Mouse (Mus musculus) telencephalon, adult 2 months (tissue): ENCODE results near the gene Lrp1.
A peak's percentile ranks its signal among the peaks of the same experiment; 100 is the strongest.

ENCODE experiments used
- DNase-seq: peaks from one replicate; pipeline ENCODE4 v3.0.0-alpha.2; 2011; ENCODE audit warnings: low read depth, low spot score

Lrp1 gene

GRCm38 (mm10) chr10:127592850-127593249, 28.1 kb downstream of the Lrp1 start:
- no peak for DNase-seq

- no peak for DNase-seq
These were observed 28.5 kb downstream of the Lrp1 start for GRCm38 (mm10) chr10:127592423-127592822.

- DNase-seq = no peak
These were observed 29.4 kb downstream of the Lrp1 start for GRCm38 (mm10) chr10:127591514-127591913.

DNA sequence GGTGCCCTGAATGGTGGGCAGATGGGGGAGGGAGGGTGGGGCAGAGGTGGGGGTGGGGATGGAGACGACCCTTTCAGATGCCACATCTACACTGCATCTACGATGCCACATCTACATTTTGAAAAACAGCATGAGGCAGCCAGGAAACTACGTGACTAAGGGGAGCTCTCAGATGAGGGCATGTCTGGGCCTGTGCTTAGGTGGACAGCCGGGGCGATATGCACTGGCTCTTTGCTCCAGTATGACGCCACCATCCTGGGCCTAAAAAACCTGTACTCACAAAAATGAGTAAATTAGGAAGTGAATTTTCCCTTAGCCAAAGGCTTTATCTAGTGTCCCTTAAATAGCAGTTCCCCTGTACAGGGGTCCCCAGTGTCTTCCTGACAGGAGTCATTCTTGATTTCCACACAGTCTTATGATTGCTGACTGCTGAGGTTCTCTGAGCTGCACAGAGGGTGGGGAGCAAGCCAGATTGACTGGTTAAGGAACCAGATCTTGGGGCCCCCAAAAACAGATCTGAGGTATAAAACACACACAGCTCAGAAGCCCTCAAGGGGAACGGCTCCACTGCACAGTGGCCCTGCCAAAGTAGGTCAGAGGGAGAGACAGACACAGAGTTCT, 30.0 kb downstream of the Lrp1 start:
- no peak for DNase-seq

GRCm38 (mm10) chr10:127590256-127590655, 30.7 kb downstream of the Lrp1 start:
- DNase-seq = no peak

DNA sequence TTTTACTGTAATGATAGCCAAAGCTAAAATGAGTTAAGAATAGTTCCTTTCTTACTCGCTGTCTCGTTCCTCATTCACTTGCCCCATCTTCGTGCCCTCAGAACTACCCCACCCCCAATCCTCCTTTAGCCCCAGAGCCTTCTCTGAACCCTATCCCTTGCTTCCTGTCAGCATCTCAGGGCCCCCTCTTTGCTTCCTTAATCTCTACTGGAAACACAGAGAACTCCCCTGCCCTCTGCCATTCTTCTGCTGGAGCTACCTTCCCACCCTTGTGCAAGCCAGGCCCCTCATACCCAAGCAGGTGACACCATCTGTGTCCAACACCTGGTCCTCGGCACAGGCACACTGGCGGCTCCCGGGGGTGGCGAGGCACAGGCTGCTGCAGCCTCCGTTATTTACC, 33.2 kb downstream of the Lrp1 start:
- no peak for DNase-seq

- DNase-seq = no peak
These were observed 34.7 kb downstream of the Lrp1 start for GRCm38 (mm10) chr10:127586209-127586608.

- no peak for DNase-seq
These were observed 35.4 kb downstream of the Lrp1 start for GRCm38 (mm10) chr10:127585598-127585997.

DNA sequence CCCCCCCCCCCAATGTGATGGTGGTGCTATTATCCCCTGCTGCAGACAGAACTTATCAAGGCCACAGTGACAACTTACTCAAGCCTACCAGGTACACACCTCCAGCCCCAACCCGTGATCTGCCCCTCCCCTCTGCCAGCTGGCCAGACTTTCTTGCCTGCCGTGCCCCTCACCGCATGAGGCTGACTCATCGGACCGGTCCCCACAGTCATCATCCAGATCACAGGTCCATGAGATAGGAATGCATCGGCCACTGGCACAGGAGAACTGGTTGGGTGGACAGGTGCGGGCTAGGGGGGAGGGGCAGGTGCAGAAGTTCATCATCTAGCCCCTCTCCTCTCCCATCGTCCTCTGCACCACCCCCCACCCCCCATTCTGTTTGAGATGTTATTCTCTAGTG, 37.3 kb downstream of the Lrp1 start:
- no peak for DNase-seq

DNA sequence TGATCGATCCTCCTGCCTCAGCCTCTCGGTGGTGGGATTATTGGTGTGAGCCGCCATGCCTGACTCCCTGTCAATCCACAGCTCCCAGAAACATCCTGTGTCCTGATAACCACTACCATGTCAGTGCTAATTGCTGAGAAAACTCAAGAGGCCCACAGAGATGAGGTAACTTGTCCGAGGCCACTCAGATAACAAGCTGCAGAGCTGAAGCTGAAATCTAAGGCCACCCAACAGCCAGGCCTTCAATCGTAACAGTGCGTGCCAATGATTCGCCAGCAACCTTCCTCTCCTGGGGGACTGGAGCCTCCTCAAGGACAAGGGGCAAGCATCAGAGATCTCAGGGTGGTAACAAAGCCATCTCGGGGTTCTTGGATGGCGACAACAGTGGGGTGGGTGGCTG, 39.7 kb downstream of the Lrp1 start:
- DNase-seq = no peak

GRCm38 (mm10) chr10:127577982-127578381, 43.0 kb downstream of the Lrp1 start:
- no peak for DNase-seq

- no peak for DNase-seq
These were observed 43.8 kb downstream of the Lrp1 start for GRCm38 (mm10) chr10:127577156-127577555.

GRCm38 (mm10) chr10:127576381-127576961, 44.5 kb downstream of the Lrp1 start:
- DNase-seq = no peak

GRCm38 (mm10) chr10:127575741-127576140, 45.2 kb downstream of the Lrp1 start:
- DNase-seq = no peak

GRCm38 (mm10) chr10:127572281-127572680, 48.7 kb downstream of the Lrp1 start:
- no peak for DNase-seq

- no peak for DNase-seq
These were observed 49.9 kb downstream of the Lrp1 start for GRCm38 (mm10) chr10:127570937-127571641.

DNA sequence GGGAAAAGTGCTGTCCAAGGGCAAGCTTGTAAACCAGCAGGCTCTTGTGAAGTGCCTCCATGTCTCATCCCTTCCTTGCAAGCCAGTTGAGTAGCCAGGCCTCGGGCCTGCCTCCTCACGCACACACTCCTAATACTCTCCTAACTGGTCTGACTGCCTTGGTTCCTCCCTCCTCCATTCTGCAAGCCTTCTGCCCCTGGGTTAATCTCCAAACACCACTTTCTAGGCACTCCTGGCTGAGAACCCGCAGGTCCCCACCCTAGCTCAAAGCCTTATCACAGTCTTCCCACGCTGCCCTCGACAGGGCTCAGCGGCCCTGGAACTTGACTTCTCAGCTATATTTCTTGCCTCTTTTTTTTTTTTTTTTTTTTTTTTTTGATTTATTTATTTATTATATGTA, 50.6 kb downstream of the Lrp1 start:
- DNase-seq = no peak

DNA sequence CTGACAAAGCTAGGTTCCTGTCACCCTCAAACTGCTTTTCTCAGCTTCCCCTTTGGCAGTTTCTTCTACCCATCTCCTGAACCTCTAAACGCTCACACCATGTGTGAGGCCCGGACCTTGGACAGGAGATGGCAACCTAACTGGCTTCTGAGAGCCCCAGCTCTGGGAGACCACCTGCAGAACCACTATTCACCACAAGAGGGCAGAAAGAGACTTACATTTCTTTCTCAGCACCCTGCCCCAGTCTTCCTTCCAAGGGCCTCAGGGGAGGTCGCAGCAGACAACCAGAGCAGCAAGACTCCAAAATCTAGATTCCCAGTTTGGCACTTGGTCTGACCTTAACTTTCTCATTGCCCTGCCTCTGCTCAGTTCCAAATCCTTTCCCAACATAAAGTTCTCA, 51.5 kb downstream of the Lrp1 start:
- no peak for DNase-seq

DNA sequence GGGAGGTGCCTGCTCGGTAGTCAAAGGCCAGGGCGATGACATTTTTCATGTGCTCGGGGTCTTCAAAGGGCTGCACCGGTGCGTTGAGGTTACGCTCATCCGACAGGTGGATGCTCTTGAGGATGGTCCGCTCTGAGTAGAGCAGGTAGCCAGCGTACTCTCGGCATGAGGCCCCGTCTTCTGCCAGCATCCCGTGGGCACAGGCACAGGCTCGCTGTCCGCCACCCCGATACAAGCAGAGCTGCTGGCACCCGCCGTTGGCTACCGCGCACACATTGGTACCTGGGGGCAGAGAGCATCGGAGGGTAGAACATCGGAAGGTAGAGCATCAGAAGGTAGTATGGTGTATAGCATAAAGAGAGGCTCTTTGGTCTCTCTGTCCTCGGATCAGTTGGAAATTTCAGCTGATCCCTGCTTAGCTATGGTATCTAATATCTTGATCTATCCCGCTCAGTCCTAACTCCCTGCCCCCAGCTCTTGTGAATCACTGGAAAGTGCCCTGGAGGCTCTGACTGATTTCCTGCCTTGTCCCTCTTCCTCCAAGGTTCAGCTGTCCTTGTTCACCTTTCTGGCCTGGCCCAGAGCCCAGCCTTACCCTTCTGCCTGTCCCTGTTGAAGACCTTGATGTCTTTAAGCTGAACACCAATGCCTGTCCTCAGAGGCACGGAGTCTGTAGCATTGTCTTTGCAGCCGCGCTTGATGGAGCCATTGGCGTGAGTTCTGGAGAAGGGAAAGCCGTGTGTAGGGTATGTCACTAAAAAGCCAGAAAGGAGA, 54.2 kb downstream of the Lrp1 start:
- DNase-seq = no peak

- peak; percentile 48 for DNase-seq
These were observed 56.6 kb downstream of the Lrp1 start for GRCm38 (mm10) chr10:127564301-127564700.

- no peak for DNase-seq
These were observed 57.1 kb downstream of the Lrp1 start for GRCm38 (mm10) chr10:127563840-127564239.

DNA sequence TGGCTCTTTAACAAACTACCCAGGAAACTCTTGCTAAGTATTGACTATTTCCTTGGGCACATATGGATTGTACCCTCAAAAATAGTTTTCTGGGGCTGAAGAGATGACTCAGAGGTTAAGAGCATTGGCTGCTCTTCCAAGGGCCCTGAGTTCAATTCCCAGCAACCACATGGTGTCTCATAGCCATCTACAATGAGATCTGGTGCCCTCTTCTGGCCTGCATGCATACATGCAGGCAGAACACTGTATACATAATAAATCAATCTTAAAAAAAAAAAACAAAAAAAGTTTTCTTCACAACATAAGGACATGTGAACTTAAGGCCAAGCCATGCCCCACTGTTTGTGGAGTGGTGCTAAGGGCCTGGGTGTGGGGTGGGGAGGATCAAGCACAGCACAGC, 59.8 kb downstream of the Lrp1 start:
- DNase-seq = no peak
